ENCODE assay signal across 9 mouse cellular contexts in the genomic region with DNA sequence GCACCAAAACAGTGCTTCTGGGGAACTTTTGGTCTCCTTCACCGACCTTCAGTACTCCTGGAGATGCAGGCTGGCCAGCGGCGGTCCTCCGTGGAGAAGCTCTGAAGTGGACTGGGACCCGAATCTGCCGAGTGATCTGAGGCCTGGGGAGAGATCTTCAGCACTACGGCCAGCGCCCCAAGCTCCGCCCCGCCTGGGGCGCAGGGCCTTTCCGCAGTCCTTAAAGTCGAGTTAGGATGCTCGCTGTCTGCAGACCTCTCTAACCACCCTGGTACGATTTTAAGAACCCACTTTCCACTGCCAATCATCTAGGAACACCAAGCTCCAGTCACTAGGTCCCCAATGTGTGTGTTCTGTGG. TPM values are rescaled to one million over a fixed set of nuclear protein-coding genes. Genes with fewer than 3 reads are reported as not detected.
DNase-seq lines count a peak whose midpoint lies in the region; ATAC-seq lines count a peak whose summit lies in the region.
"Had no signal": no experiment of that assay in that cellular context is flagged by ENCODE, and none has a peak within 500 bp of the region (broad histone marks: within the 10 kb centered on the region; RNA-seq: fewer than 3 reads in every experiment).

No protein-coding gene starts in this region.

- ATAC-seq in lung, embryonic 15.5 days (ENCODE audit: borderline replicate concordance, extremely low read depth, low FRiP score, low TSS enrichment) = peak; percentile 57; the same call in 1 of the 2 replicates
- peak; percentile 48; the same call in 1 of the 2 replicates for ATAC-seq in limb, embryonic 13.5 days (ENCODE audit: low FRiP score, low read depth)

- H3K27me3 ChIP-seq in lung, embryonic 15.5 days = peaks cover 59% of the 10 kb centered on the region
- H3K27me3 ChIP-seq in limb, embryonic 13.5 days = peaks cover 80% of the 10 kb centered on the region

- H3K4me2 ChIP-seq in lung, embryonic 15.5 days = no peak overlapping the region
- peak overlapping the region; percentile 48 for H3K4me2 ChIP-seq in limb, embryonic 13.5 days (replicated peaks)

- H3K9ac ChIP-seq in lung, embryonic 15.5 days = no peak overlapping the region
- H3K9ac ChIP-seq in limb, embryonic 13.5 days = no peak overlapping the region

- H3K27ac ChIP-seq in lung, embryonic 15.5 days = no peak overlapping the region
- no peak overlapping the region for H3K27ac ChIP-seq in limb, embryonic 13.5 days

- 1% methylated on average over 15 of the region's 15 CpGs for WGBS in lung, embryonic 15.5 days
- under 1% methylated on average over 15 of the region's 15 CpGs for WGBS in limb, embryonic 13.5 days

- H3K36me3 ChIP-seq in lung, embryonic 15.5 days = no peaks in the 10 kb centered on the region
- no peaks in the 10 kb centered on the region for H3K36me3 ChIP-seq in limb, embryonic 13.5 days

- no peaks in the 10 kb centered on the region for H3K9me3 ChIP-seq in lung, embryonic 15.5 days
- H3K9me3 ChIP-seq in limb, embryonic 13.5 days = no peaks in the 10 kb centered on the region

- no peak for DNase-seq in lung, postnatal 25 days (ENCODE audit: low spot score)
- DNase-seq in c-Kit-positive CD71-negative TER-119-negative erythroid progenitor cells, embryonic 14.5 days (ENCODE audit: low read depth) = peak; percentile 25
- peak; percentile 21 to 40 for DNase-seq in heart, postnatal 14 days
- DNase-seq in retina, embryonic 14.5 days (ENCODE audit: low spot score) = peak; percentile 70
- no peak for DNase-seq in left cerebral cortex, postnatal 25 days (ENCODE audit: low spot score in 2 of 2)
- no peak for DNase-seq in adipocyte (ENCODE audit: low spot score)

- intact Hi-C loops in heart, postnatal 14 days (cut with DNase I) = no loop called here
- intact Hi-C loops in left cerebral cortex, postnatal 25 days (cut with DNase I) = no loop called here

- H3K4me3 ChIP-seq in lung, embryonic 15.5 days = no peak overlapping the region
- peak overlapping the region; percentile 21; the same call in 1 of the 2 replicates for H3K4me3 ChIP-seq in limb, embryonic 13.5 days
- H3K4me3 ChIP-seq: megakaryocyte, embryonic 14.5 days had no signal

- H3K4me1 ChIP-seq in lung, embryonic 15.5 days = no peaks in the 10 kb centered on the region
- H3K4me1 ChIP-seq in limb, embryonic 13.5 days = peaks cover 10% of the 10 kb centered on the region; the same call in 1 of the 2 replicates
- H3K4me1 ChIP-seq: megakaryocyte, embryonic 14.5 days had no signal

RNA-seq across cellular contexts. Expression of gene Nxph1, which starts 9.3 kb away (rescaled TPM):
- 0.11 and 0.17 TPM in 2 replicates for polyA plus RNA-seq in lung, embryonic 15.5 days (2015; fragmentation: Nextera tagmentation; extraction: Ambion mirVana)
- not detected for total RNA-seq in heart, postnatal 14 days (2021)
- polyA plus RNA-seq in limb, embryonic 13.5 days (2015; fragmentation: Nextera tagmentation; extraction: Ambion mirVana) = 1.5 and 1.6 TPM in 2 replicates
- 10 to 100 TPM; 39.6 to 43.0 TPM for total RNA-seq in left cerebral cortex, postnatal 25 days (2021)

Comparison
In these comparisons a context has a peak if more than half of its experiments do, and no peak if none do; other contexts are left out.
1. DNase-seq: peak in c-Kit-positive CD71-negative TER-119-negative erythroid progenitor cells, embryonic 14.5 days (single experiment), heart, postnatal 14 days (2 of 2) and retina, embryonic 14.5 days (single experiment); none in lung, postnatal 25 days (single experiment), left cerebral cortex, postnatal 25 days (0 of 2) and adipocyte (single experiment).
2. RNA of gene Nxph1, which starts 9.3 kb away (total RNA-seq): 39.6 to 43.0 TPM in left cerebral cortex, postnatal 25 days; not detected in heart, postnatal 14 days; every median in the first group is over 10 times any median in the second.